Mouse (Mus musculus) midbrain, embryonic 10.5 days (tissue): ENCODE results near the gene Dmap1. TPM values are rescaled to one million over a fixed set of nuclear protein-coding genes. Genes with fewer than 3 reads are reported as not detected.

Experiments used
- DNase-seq: peaks from one replicate; pipeline ENCODE4 v3.0.0-alpha.2; 2017; ENCODE audit warnings: low spot score
- H3K27ac ChIP-seq: fragments of 300-500 bp; sonication (generic); replicated peaks from 2 replicates; pipeline ENCODE4 v1.5.1; 2016; ENCODE audit warnings: mild to moderate bottlenecking
- H3K27me3 ChIP-seq: fragments of 300-500 bp; sonication (generic); 2 replicates; pipeline ENCODE4 v1.6.1; 2016; ENCODE audit warnings: low read depth, mild to moderate bottlenecking; ENCODE audit not compliant: poor library complexity, severe bottlenecking
- H3K36me3 ChIP-seq: fragments of 300-500 bp; sonication (generic); 2 replicates; pipeline ENCODE4 v1.6.1; 2016; ENCODE audit warnings: mild to moderate bottlenecking, moderate library complexity
- H3K4me1 ChIP-seq: fragments of 300-500 bp; sonication (generic); 2 replicates; pipeline ENCODE4 v1.6.1; 2016
- H3K4me3 ChIP-seq: fragments of 300-500 bp; sonication (generic); 2 replicates; pipeline ENCODE4 v1.5.1; 2016; ENCODE audit warnings: mild to moderate bottlenecking, moderate library complexity
- H3K9me3 ChIP-seq: fragments of 300-500 bp; sonication (generic); replicated peaks from 2 replicates; pipeline ENCODE4 v1.6.1; 2016; ENCODE audit warnings: mild to moderate bottlenecking
- WGBS: fragments of 180-500 bp; shearing (Covaris S2); methylation state at CpG from one replicate; pipeline ENCODE4 v1.1.7; 2016; 5-methylcytosine and 5-hydroxymethylcytosine counted together
- polyA plus RNA-seq: library from polyadenylated mRNA; unstranded; fragments of >200 nt; fragmentation: Nextera tagmentation; extraction: Ambion mirVana; gene quantifications from 2 replicates; pipeline ENCODE4 v1.2.1, GENCODE M21; 2016

Gene Dmap1
- polyA plus RNA-seq, 1 experiment from 2014 or later: 74.3 TPM

DNA sequence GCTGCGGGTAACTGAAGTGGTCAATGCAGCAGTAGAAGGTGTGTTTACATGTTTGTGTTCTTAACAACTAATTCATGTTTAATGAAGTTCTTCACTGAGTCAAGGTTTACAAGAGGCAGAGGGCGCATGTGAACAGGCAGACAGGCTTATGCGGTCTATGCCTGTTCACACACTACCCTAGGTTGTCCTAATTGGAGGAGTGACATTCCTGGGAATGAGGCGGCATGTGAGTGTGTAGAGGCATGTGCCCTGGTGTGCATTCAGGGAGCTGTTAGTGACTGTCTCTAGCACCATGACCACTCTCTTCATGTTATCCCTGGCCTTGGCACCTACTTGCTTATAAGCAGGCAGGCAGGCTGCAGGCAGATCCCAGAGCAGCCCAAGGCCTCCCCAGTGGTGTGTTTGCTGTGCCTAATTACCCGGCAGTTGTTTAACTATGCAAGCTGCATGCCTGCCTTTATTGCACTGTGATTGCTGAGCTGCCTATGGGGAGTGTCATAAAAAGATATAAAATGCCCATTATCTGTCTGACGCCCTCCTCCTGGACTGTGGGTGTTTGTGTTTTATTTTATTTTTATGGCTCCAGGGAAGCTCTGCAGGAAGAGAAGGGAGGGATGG is 51.9 kb downstream of the Dmap1 start:
- Histone ChIP-seq H3K27ac (no peak overlapping the region), H3K27me3 (peaks cover 3% of the 10 kb centered on the region; the same call in 1 of the 2 replicates), H3K36me3 (peaks cover 52% of the 10 kb centered on the region), H3K9me3 (peaks cover 5% of the 10 kb centered on the region; the same call in 1 of the 2 replicates), H3K4me1 (peaks cover 2% of the 10 kb centered on the region; the same call in 1 of the 2 replicates), H3K4me3 (no peak overlapping the region)
- 79% methylated on average over 6 of the region's 6 CpGs for WGBS
- DNase-seq: no peak

- peaks cover 5% of the 10 kb centered on the region; the same call in 1 of the 2 replicates for H3K9me3 ChIP-seq
- no peaks in the 10 kb centered on the region for H3K4me1 ChIP-seq
- DNase-seq: no peak
- H3K36me3 ChIP-seq: peaks cover 47% of the 10 kb centered on the region
- H3K27me3 ChIP-seq: no peaks in the 10 kb centered on the region
- no peak overlapping the region for H3K4me3 ChIP-seq
- 50% methylated on average over 1 of the region's 1 CpGs for WGBS
- H3K27ac ChIP-seq: no peak overlapping the region
These were observed 53.6 kb downstream of the Dmap1 start for GRCm38 (mm10) chr4:117628464-117628863.

Other genes starting within 250 kb of the Dmap1 start
- gene Rnf220, start 185.2 kb downstream of the Dmap1 start, polyA plus RNA-seq: 102 and 111 TPM in 2 replicates
- 111 and 139 TPM in 2 replicates for gene Eri3, start 131.9 kb downstream of the Dmap1 start, polyA plus RNA-seq
- gene Gm12845, start 42.1 kb upstream of the Dmap1 start, polyA plus RNA-seq: not detected in 2 replicates
- not detected in 2 replicates for gene Klf17, start 83.4 kb upstream of the Dmap1 start, polyA plus RNA-seq
- gene Slc6a9, start 152.2 kb upstream of the Dmap1 start, polyA plus RNA-seq: 6.7 and 8.6 TPM in 2 replicates
- gene Ccdc24, start 190.3 kb upstream of the Dmap1 start, polyA plus RNA-seq: 1.1 and 2.2 TPM in 2 replicates
- gene B4galt2, start 201.2 kb upstream of the Dmap1 start, polyA plus RNA-seq: 24.8 and 27.9 TPM in 2 replicates
- 193 and 213 TPM in 2 replicates for gene Atp6v0b, start 205.1 kb upstream of the Dmap1 start, polyA plus RNA-seq
- gene Dph2, start 209.8 kb upstream of the Dmap1 start, polyA plus RNA-seq: 27.9 and 30.9 TPM in 2 replicates
- 66.5 and 80.5 TPM in 2 replicates for gene Ipo13, start 232.7 kb upstream of the Dmap1 start, polyA plus RNA-seq
- 0.51 and 0.81 TPM in 2 replicates for gene Artn, start 247.5 kb upstream of the Dmap1 start, polyA plus RNA-seq